Mouse (Mus musculus): ENCODE results near the gene Ppp1r13b.

Ppp1r13b gene

GRCm38 (mm10) chr12:111878213-111878612 lies 29.7 kb downstream of the Ppp1r13b start:
- DNase-seq: peak; percentile 78 to 84

GRCm38 (mm10) chr12:111875499-111875898 lies 32.4 kb downstream of the Ppp1r13b start:
- DNase-seq: no peak

GRCm38 (mm10) chr12:111874601-111875140 lies 33.2 kb downstream of the Ppp1r13b start:
- DNase-seq: no peak

GRCm38 (mm10) chr12:111872079-111872478 lies 35.8 kb downstream of the Ppp1r13b start:
- no peak for DNase-seq

GRCm38 (mm10) chr12:111870811-111871210 lies 37.1 kb downstream of the Ppp1r13b start:
- DNase-seq: no peak

- DNase-seq: no peak
Measured at GRCm38 (mm10) chr12:111869806-111870205, 38.1 kb downstream of the Ppp1r13b start.

- DNase-seq: peak in 1 of 2 experiments; percentile 9
Measured at GRCm38 (mm10) chr12:111864206-111864824, 43.6 kb downstream of the Ppp1r13b start.

- no peak for DNase-seq
Measured at GRCm38 (mm10) chr12:111855448-111855847, 52.5 kb downstream of the Ppp1r13b start.

- no peak for DNase-seq
Measured at GRCm38 (mm10) chr12:111853546-111853945, 54.4 kb downstream of the Ppp1r13b start.

- DNase-seq: peak; percentile 46 to 52
Measured at GRCm38 (mm10) chr12:111853011-111853436, 54.9 kb downstream of the Ppp1r13b start.

- no peak for DNase-seq
Measured at GRCm38 (mm10) chr12:111851745-111852144, 56.2 kb downstream of the Ppp1r13b start.

- no peak for DNase-seq
Measured at GRCm38 (mm10) chr12:111851235-111851634, 56.7 kb downstream of the Ppp1r13b start.

- DNase-seq: no peak
Measured at GRCm38 (mm10) chr12:111848300-111848798, 59.6 kb downstream of the Ppp1r13b start.

GRCm38 (mm10) chr12:111846815-111847214 lies 61.1 kb downstream of the Ppp1r13b start:
- no peak for DNase-seq

GRCm38 (mm10) chr12:111845953-111846352 lies 62.0 kb downstream of the Ppp1r13b start:
- no peak for DNase-seq

- no peak for DNase-seq
Measured at GRCm38 (mm10) chr12:111843470-111843869, 64.4 kb downstream of the Ppp1r13b start.

GRCm38 (mm10) chr12:111842565-111843433 lies 65.1 kb downstream of the Ppp1r13b start:
- DNase-seq: no peak

- no peak for DNase-seq
Measured at GRCm38 (mm10) chr12:111833457-111833856, 74.5 kb downstream of the Ppp1r13b start.

GRCm38 (mm10) chr12:111832643-111833042 lies 75.3 kb downstream of the Ppp1r13b start:
- no peak for DNase-seq

- no peak for DNase-seq
Measured at GRCm38 (mm10) chr12:111830375-111830774, 77.5 kb downstream of the Ppp1r13b start.

- no peak for DNase-seq
Measured at GRCm38 (mm10) chr12:111829954-111830353, 78.0 kb downstream of the Ppp1r13b start.

GRCm38 (mm10) chr12:111829447-111829846 lies 78.5 kb downstream of the Ppp1r13b start:
- DNase-seq: no peak

GRCm38 (mm10) chr12:111827556-111827955 lies 80.4 kb downstream of the Ppp1r13b start:
- DNase-seq: no peak

- no peak for DNase-seq
Measured at GRCm38 (mm10) chr12:111821931-111822330, 86.0 kb downstream of the Ppp1r13b start.
